Mouse (Mus musculus) lung, embryonic 15.5 days (tissue): Measurements from ENCODE around the gene Cacng8. TPM values are rescaled to one million over a fixed set of nuclear protein-coding genes. Genes with fewer than 3 reads are reported as not detected.
A peak's percentile ranks its signal among the peaks of the same experiment; 100 is the strongest.
"Not testable (repeated sequence)": the region's sequence is repeated elsewhere in the genome, so short reads cannot be mapped to it uniquely, and the experiment has no call there.

ENCODE experiments used
- ATAC-seq: fragments of 200-750 bp; cut with Nextera tagmentation; 2 replicates; pipeline ENCODE4 v1.8.0; 2017; ENCODE audit warnings: moderate number of reproducible peaks, borderline replicate concordance; ENCODE audit not compliant: low FRiP score, low TSS enrichment; ENCODE audit errors: extremely low read depth
- H3K27ac ChIP-seq: fragments of 300-500 bp; sonication (generic); 2 replicates; pipeline ENCODE4 v1.5.1; 2015; ENCODE audit warnings: moderate library complexity, mild to moderate bottlenecking, inconsistent platforms
- H3K27me3 ChIP-seq: fragments of 300-500 bp; sonication (generic); 2 replicates; pipeline ENCODE4 v1.6.1; 2015; ENCODE audit warnings: inconsistent platforms
- H3K36me3 ChIP-seq: fragments of 300-500 bp; sonication (generic); 2 replicates; pipeline ENCODE4 v1.6.1; 2015; ENCODE audit warnings: inconsistent platforms
- H3K4me1 ChIP-seq: fragments of 300-500 bp; sonication (generic); 2 replicates; pipeline ENCODE4 v1.6.1; 2015; ENCODE audit warnings: inconsistent platforms
- H3K4me2 ChIP-seq: fragments of 300-500 bp; sonication (generic); 2 replicates; pipeline ENCODE4 v1.6.1; 2015; ENCODE audit warnings: inconsistent platforms, mild to moderate bottlenecking, moderate library complexity
- H3K4me3 ChIP-seq: fragments of 300-500 bp; sonication (generic); 2 replicates; pipeline ENCODE4 v1.5.1; 2015; ENCODE audit warnings: mild to moderate bottlenecking, inconsistent platforms
- H3K9ac ChIP-seq: fragments of 300-500 bp; sonication (generic); 2 replicates; pipeline ENCODE4 v1.6.1; 2015; ENCODE audit warnings: inconsistent platforms
- H3K9me3 ChIP-seq: fragments of 300-500 bp; sonication (generic); 2 replicates; pipeline ENCODE4 v1.6.1; 2016; ENCODE audit warnings: inconsistent platforms
- WGBS: fragments of 180-500 bp; shearing (Covaris S2); methylation state at CpG from one replicate; pipeline ENCODE4 v1.1.7; 2015; 5-methylcytosine and 5-hydroxymethylcytosine counted together
- polyA plus RNA-seq: library from polyadenylated mRNA; unstranded; fragments of >200 nt; fragmentation: Nextera tagmentation; extraction: Ambion mirVana; gene quantifications from 2 replicates; pipeline ENCODE4 v1.2.1, GENCODE M21; 2015

Cacng8 gene
- polyA plus RNA-seq, 1 experiment from 2014 or later: 2.2 TPM

GRCm38 (mm10) chr7:3389444-3390412, 755 bp upstream of the Cacng8 start:
- no peak overlapping the region for H3K9ac ChIP-seq
- WGBS: under 1% methylated on average over 14 of the region's 17 CpGs

GRCm38 (mm10) chr7:3391081-3391451, 583 bp downstream of the Cacng8 start:
- ATAC-seq: no peak
- H3K9ac ChIP-seq: no peak overlapping the region
- H3K9me3 ChIP-seq: no peaks in the 10 kb centered on the region
- 6% methylated on average over 12 of the region's 12 CpGs for WGBS
- peak overlapping the region; percentile 36 for H3K4me3 ChIP-seq
- H3K27ac ChIP-seq: no peak overlapping the region
- peaks cover 12% of the 10 kb centered on the region; the same call in 1 of the 2 replicates for H3K4me1 ChIP-seq
- H3K27me3 ChIP-seq: no peaks in the 10 kb centered on the region
- H3K36me3 ChIP-seq: no peaks in the 10 kb centered on the region
- H3K4me2 ChIP-seq: peak overlapping the region; percentile 57

More at GRCm38 (mm10) chr7:3389444-3390412, 755 bp upstream of the Cacng8 start:
- Histone ChIP-seq H3K4me1 (peaks cover 12% of the 10 kb centered on the region; the same call in 1 of the 2 replicates), H3K27me3 (no peaks in the 10 kb centered on the region), H3K4me3 (peak overlapping the region; percentile 36), H3K4me2 (peak overlapping the region; percentile 57), H3K36me3 (no peaks in the 10 kb centered on the region), H3K9me3 (no peaks in the 10 kb centered on the region), H3K27ac (no peak overlapping the region)
- peak; percentile 56; the same call in 1 of the 2 replicates for ATAC-seq

DNA sequence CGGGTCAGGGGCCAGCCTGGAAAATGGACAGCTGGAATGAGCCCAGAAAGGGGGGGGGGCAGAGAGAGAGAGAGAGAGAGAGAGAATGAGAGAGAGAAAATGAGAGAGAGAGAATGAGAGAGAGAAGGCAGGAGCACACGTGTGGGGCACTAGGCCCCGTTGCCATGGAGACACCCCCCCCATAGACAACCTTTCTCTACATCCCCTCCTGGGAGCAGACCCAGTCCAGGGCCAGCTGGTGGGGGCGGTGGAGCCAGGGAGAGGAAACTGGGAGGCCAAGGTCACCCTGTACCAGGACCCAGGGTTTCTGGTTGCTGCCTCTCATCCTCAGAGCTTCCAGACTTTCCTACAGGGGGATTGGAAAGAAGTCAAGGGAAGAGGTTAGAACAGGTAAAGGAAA, 1.3 kb downstream of the Cacng8 start:
- no peaks in the 10 kb centered on the region for H3K36me3 ChIP-seq
- H3K4me2 ChIP-seq: 0 out of 2 replicates have a peak overlapping the region, but pooled peaks have one; percentile 8
- WGBS: 16% methylated on average over 4 of the region's 4 CpGs
- no peaks in the 10 kb centered on the region for H3K27me3 ChIP-seq
- ATAC-seq: no peak
- H3K4me3 ChIP-seq: no peak overlapping the region
- no peak overlapping the region for H3K27ac ChIP-seq
- H3K4me1 ChIP-seq: peaks cover 12% of the 10 kb centered on the region; the same call in 1 of the 2 replicates
- H3K9ac ChIP-seq: no peak overlapping the region
- no peaks in the 10 kb centered on the region for H3K9me3 ChIP-seq

DNA sequence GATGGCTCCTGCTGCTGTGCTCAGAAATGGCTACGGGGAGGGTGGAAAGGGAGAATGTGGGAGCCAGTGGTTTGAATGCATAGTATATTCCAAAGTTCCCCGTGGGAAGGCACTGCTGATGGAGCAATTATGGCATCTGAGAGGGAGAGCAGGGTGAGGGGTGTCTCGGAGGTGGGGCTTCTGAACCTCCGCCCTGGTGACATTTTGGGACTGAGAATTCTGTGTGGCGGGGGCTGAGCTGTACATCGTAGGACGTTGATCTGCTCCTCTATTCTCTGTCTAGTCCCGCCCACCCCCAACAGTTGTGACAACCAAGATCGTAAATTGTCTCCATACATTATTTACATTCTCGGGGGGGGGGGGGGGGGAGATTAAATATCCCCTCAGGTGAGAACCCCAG, 6.9 kb downstream of the Cacng8 start:
- Histone ChIP-seq H3K4me1 (no peaks in the 10 kb centered on the region), H3K9ac (no peak overlapping the region), H3K36me3 (no peaks in the 10 kb centered on the region), H3K9me3 (no peaks in the 10 kb centered on the region), H3K27me3 (no peaks in the 10 kb centered on the region), H3K4me2 (no peak overlapping the region), H3K4me3 (no peak overlapping the region), H3K27ac (no peak overlapping the region)
- no peak for ATAC-seq
- WGBS: 71% methylated on average over 10 of the region's 10 CpGs

- no peak overlapping the region for H3K27ac ChIP-seq
- H3K4me3 ChIP-seq: no peak overlapping the region
- H3K27me3 ChIP-seq: no peaks in the 10 kb centered on the region
- H3K36me3 ChIP-seq: no peaks in the 10 kb centered on the region
- H3K4me2 ChIP-seq: no peak overlapping the region
- 54% methylated on average over 7 of the region's 7 CpGs for WGBS
- H3K9me3 ChIP-seq: no peaks in the 10 kb centered on the region
- no peaks in the 10 kb centered on the region for H3K4me1 ChIP-seq
- ATAC-seq: no peak
- H3K9ac ChIP-seq: no peak overlapping the region
Measured at GRCm38 (mm10) chr7:3397797-3398196, 7.3 kb downstream of the Cacng8 start.

DNA sequence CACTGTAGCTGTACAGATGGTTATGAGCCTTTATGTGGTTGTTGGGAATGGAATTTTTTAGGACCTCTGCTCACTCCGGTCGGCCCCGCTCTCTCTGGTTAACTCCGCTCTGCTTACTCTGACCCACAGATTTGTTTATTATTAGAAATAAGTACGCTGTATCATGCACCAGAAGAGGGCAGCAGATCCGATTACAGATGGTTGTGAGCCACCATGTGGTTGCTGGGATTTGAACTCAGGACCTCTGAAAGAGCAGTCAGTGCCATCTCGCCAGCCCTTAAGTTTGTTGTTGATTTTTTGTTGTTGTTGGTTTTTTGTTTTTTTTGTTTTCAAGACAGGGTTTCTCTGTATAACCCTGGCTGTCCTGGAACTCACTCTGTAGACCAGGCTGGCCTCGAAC, 7.9 kb downstream of the Cacng8 start:
- not testable (repeated sequence) for H3K27me3 ChIP-seq, H3K27ac ChIP-seq, H3K9ac ChIP-seq, ATAC-seq, H3K36me3 ChIP-seq, H3K4me1 ChIP-seq, H3K9me3 ChIP-seq, H3K4me3 ChIP-seq, H3K4me2 ChIP-seq
- 87% methylated on average over 8 of the region's 8 CpGs for WGBS

DNA sequence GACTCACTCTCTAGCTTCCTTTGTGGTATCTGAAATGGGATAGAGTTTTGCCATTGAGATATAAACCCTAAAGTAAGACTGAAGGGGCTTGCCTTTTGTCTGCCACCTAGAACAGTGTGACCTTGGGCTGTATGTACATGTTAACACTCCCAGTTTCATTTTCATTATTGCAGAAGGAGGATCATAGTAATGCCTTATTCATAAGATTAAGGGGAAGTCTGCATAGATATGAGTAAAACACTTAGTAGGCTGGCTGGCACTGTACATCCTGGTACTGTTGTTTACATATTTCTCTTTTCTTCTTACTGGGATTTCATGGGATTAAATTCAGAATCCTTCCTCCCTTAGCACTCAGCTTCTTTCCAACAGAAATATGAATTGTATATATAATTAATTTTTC, 9.5 kb downstream of the Cacng8 start:
- no peak for ATAC-seq
- no peaks in the 10 kb centered on the region for H3K9me3 ChIP-seq
- no peak overlapping the region for H3K9ac ChIP-seq
- no peaks in the 10 kb centered on the region for H3K4me1 ChIP-seq
- no peak overlapping the region for H3K27ac ChIP-seq
- no peaks in the 10 kb centered on the region for H3K36me3 ChIP-seq
- H3K4me3 ChIP-seq: no peak overlapping the region
- no peaks in the 10 kb centered on the region for H3K27me3 ChIP-seq
- no peak overlapping the region for H3K4me2 ChIP-seq

DNA sequence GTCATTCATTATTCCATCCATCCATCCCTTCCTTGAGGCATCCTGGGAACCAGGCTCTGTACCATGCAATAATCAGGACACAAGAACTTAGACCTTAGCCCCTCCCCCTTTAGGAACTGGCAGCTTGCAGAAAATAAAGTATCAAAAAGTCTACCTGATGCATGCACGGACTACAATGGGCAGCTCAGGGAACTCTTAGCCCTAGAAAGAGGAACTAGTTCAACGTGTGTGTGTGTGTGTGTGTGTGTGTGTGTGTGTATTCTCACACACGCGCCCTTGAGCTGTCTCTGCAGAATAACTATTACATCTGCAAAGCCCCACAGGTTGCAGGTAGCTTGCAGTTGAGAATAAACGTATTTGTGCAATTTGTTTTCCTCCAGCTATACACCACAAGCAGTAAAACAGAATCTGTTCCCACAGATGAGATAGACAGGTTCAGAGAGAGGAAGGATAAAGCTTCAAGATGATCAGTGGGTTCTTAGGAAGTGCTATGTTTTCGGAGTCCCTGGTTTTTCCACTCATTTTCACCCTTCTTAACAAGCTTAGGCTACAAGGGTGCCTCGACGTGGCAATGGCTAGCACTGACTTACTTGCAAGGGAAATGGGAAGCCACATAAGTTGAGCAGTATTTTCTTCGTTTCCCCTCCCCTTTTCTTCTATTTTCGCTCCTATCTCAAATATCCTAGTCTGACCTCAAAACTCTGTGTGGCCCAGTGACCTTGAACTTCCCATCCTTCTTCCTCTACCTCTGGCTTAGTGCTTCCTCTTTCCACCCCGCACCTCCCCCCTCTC, 19.4 kb downstream of the Cacng8 start:
- H3K9me3 ChIP-seq: no peaks in the 10 kb centered on the region
- no peak overlapping the region for H3K4me2 ChIP-seq
- ATAC-seq: no peak
- no peaks in the 10 kb centered on the region for H3K36me3 ChIP-seq
- H3K9ac ChIP-seq: no peak overlapping the region
- WGBS: 55% methylated on average over 11 of the region's 11 CpGs
- H3K27ac ChIP-seq: no peak overlapping the region
- H3K4me3 ChIP-seq: no peak overlapping the region
- H3K4me1 ChIP-seq: peaks cover 12% of the 10 kb centered on the region
- peaks cover 58% of the 10 kb centered on the region for H3K27me3 ChIP-seq

DNA sequence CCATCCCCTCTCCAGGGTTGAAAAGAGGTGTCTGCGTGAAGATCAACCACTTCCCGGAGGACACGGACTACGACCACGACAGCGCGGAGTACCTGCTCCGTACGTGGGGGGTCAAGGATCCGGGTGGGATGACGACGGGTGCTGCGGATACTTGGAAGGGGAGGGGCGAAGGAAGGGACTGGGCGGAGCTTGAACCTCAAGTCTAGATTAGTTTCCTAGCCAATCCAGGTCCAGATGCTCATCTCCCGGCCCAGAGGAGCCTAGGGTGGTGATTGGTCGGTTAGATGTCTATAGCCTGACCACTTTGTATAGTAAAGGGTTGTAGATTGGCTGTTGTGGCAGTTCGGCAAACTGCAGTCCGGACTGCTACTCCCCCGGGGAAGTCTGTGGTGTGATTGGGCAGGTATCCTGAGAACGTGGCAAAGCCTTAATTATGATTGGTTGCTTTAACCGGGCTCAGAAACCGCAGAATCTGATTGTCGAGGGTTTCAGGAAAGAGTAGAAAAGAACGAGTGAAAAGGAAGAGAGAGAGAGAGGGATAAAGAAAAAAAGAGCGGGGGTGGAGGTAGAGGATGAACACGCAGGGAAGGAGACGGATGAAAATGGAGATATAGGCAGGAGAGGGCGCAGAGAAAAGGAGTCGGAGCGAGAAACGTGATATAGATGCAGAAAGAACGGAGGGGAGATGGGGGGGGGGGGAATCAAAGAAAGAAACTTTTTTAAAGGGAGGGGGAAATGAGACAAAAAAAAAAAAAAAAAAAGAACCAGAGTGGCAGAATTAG, 20.9 kb downstream of the Cacng8 start:
- Histone ChIP-seq H3K9ac (no peak overlapping the region), H3K36me3 (no peaks in the 10 kb centered on the region), H3K27me3 (peaks cover 72% of the 10 kb centered on the region), H3K4me3 (peak overlapping the region; percentile 39), H3K9me3 (no peaks in the 10 kb centered on the region), H3K4me2 (peak overlapping the region; percentile 71), H3K4me1 (peaks cover 14% of the 10 kb centered on the region), H3K27ac (no peak overlapping the region)
- 1% methylated on average over 32 of the region's 33 CpGs for WGBS
- peak; percentile 81 for ATAC-seq

GRCm38 (mm10) chr7:3412036-3412435, 21.6 kb downstream of the Cacng8 start:
- no peak overlapping the region for H3K9ac ChIP-seq
- peaks cover 14% of the 10 kb centered on the region for H3K4me1 ChIP-seq
- H3K9me3 ChIP-seq: no peaks in the 10 kb centered on the region
- peaks cover 79% of the 10 kb centered on the region for H3K27me3 ChIP-seq
- peak overlapping the region; percentile 71 for H3K4me2 ChIP-seq
- ATAC-seq: no peak
- H3K36me3 ChIP-seq: no peaks in the 10 kb centered on the region
- no peak overlapping the region for H3K27ac ChIP-seq
- WGBS: under 1% methylated on average over 20 of the region's 20 CpGs
- H3K4me3 ChIP-seq: peak overlapping the region; percentile 39

GRCm38 (mm10) chr7:3414888-3415287, 24.4 kb downstream of the Cacng8 start:
- Histone ChIP-seq H3K4me2 (peak overlapping the region; percentile 99), H3K27ac (no peak overlapping the region), H3K4me3 (peak overlapping the region; percentile 53), H3K36me3 (no peaks in the 10 kb centered on the region), H3K27me3 (peaks cover 90% of the 10 kb centered on the region), H3K9me3 (no peaks in the 10 kb centered on the region), H3K4me1 (peaks cover 14% of the 10 kb centered on the region), H3K9ac (peak overlapping the region; percentile 39)
- ATAC-seq: no peak
- WGBS: under 1% methylated on average over 36 of the region's 47 CpGs
